Mouse (Mus musculus): ENCODE measurements around the gene Mcl1.
"Not testable (repeated sequence)": the region's sequence is repeated elsewhere in the genome, so short reads cannot be mapped to it uniquely, and the experiment has no call there.

Gene Mcl1

DNA sequence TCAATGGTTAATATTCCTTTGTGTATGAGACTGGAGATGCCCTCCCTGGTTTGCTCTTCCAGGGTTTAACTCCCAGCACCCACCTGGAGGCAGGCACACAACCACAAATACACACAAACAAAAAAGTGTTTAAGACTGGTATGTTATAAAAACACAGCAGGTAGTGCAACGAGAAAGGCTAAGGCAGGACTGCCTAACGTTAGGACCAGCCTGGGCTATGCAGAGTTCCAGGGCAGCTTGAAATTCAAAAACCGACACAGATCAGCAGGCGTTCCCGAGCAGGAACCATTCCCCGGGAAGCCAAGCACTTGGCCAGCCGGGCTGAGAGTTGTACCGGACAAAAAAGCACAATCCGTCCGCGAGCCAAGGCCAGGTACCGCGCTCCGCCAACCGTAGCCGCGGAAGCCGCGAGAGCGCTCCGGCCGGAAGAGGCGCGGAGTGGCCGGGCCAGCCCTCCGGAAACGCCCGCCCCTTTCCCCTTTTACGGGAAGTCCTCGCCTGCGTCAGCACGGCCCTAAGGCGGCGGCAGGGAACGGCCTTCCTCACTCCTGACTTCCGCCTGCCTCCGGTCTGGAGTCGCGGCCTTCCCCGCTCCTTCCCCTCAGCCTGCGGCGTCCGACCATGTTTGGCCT, at the start of gene Mcl1:
Gene Mcl1, plus strand, starts transcription at position 553 of the 632 bp plus-strand sequence.
- in situ Hi-C loops (cut with MboI, MseI) = loop anchor here in 1 of 2 experiments (10.0 to 25.0 kb wide), 2 partner anchors 576 to 904 kb away; partner anchors contain the start of genes Hist2h3c2 and Txnip

DNA sequence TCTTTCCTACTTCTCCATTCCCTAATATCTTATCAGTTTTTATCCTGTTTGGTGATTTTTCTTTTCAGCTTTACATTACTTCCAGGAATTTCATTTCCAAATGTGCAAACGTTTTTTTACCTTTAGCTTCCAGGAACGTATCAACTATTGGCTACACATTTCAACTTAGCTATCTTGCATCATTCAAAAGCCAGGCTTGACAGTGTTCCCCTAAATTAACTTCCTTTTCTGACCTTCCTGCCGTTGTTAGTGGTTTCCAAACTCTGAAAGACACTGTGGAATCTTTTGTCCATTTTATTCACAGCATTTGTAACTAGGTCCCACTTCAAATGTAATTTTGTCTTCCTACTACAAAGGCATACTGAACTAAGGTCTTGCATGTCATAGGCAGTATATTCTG, 49.4 kb upstream of the Mcl1 start:
- in situ Hi-C loops (cut with MboI, MseI) = loop anchor here in 1 of 2 experiments (5.0 kb wide), 1 partner anchor 47 kb away; no protein-coding TSS in a partner anchor

DNA sequence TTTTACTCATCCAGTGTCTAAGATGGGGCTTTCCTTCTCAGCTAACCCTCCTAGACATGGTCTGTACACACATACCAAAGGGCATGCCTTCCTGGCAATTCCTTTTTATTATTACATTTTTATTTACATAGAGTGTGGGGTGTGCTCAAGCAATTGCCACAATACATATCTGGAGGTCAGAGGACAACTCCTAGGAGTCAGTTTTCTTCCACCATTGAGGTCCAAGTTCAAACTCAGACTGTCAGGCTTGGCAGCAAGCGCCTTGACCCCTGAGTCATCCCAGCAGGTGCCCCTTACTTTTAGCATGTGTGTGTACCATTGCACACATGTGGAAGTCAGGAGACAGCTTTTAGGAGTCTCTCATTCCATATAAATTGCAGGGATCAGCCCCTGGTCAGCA, 44.6 kb upstream of the Mcl1 start:
- in situ Hi-C loops (cut with MboI, MseI) = loop anchor here in 1 of 2 experiments (10.0 kb wide), 1 partner anchor 1541 kb away; the partner anchor contains the start of gene Acp6

GRCm38 (mm10) chr3:95618511-95618910, 40.1 kb upstream of the Mcl1 start:
- in situ Hi-C loops (cut with MboI, MseI) = loop anchor here in 1 of 2 experiments (10.0 kb wide), 1 partner anchor 1536 kb away; the partner anchor contains the start of gene Acp6

GRCm38 (mm10) chr3:95621241-95621640, 37.3 kb upstream of the Mcl1 start:
- in situ Hi-C loops (cut with MboI, MseI) = no loop called here

- in situ Hi-C loops (cut with MboI, MseI) = not testable (repeated sequence)
Observed at GRCm38 (mm10) chr3:95622421-95622820, 36.2 kb upstream of the Mcl1 start.

DNA sequence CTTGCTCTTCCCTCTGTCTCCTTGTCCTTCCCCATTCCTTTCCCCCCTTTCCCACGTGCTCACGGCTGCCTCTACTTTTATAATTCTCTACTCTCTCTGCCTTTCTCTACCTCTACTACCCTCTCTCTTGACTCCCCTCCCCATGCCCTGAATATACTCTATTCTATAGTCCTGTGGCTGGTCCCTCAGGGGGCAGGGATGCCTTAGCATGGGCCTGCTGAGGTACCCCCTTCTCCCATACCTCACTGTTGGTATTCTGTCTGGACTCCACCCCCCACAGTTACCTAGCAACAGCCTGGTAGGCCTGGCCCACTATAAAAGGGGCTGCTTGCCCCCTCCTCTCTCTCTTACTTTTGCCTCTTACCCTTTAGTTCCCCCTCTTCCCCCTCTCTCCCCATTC, 35.0 kb upstream of the Mcl1 start:
- in situ Hi-C loops (cut with MboI, MseI) = no loop called here

DNA sequence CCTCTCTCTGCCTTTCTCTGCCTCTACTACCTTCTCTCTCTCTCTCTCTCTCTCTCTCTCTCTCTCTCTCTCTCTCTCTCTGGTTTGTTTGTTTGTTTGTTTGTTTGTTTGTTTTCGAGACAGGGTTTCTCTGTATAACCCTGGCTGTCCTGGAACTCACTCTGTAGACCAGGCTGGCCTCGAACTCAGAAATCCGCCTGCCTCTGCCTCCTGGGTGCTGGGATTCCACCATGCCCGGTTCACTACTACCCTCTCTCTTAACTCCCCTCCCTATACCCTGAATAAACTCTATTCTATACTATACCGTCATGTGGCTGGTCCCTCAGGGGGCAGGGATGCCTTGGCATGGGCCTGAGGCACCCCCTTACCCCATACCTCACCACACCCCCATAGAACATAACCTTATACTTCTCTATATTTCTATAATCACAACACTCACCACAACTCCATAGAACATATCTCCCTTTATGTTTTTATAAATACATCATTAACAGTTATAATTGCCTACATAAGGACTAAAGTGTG, 34.5 kb upstream of the Mcl1 start:
- in situ Hi-C loops (cut with MboI, MseI) = not testable (repeated sequence)

DNA sequence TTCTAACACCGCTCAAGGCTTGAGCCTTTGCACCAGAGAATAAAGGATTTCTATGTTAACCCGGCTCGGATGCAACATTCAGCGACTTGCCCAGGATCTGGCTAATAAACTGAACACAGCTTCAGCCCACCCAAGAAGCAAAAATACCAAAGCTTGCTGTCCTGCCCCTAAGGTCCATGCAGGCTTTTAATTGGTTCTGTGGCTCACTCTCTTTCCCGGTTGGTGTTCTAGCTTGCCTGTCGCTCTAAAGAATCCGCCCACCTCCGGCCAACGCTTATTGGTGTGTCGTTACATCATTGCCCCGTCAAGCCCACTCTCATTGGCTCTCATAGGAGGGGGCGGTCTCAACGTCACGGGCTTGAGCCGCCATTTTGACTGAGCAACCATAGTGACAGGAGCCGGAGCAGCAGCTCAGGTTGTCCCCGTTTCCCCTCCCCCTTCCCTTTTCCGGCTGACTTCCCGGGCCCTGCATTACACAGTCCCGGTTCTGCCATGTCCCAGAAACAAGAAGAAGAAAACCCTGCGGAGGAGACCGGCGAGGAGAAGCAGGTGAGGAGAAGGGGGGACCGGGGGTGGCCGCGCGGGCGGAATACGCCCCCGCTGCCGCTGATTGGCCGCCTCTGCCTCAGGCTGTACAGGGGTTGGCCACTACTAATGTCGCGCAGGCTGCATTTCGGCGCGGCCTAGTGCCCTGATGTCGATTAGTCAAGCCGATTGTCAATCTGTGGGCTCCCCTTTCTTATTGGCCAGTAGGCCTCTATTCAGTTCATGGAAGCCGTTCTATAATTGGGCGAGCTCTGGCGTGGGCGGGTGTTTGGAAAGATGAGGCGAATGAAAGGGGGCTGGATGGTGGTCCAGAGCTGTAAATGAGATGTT, 33.7 kb upstream of the Mcl1 start, which contains the start of gene Ensa:
Gene Ensa, plus strand, starts transcription at position 366 of the 876 bp plus-strand sequence.
- in situ Hi-C loops (cut with MboI, MseI) = no loop called here

DNA sequence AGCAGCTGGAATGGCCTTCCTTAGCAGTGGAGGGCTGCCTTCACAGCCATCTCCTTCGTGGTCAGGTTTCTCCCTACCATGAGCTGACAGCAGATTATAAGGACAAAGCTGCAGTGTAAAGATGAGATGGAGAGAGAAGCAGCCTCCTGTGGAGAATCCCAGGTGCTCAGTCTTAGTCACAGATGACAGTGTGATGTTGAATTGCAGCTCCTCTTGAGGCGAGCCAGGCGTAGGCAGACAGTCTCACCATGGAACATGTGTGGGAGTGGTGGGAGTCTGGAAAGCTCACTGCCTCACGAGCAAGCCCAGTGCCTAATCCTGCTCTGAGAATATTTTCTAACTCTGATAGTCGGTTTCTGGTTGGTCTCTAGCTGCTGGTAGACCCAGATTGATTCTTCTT, 30.8 kb upstream of the Mcl1 start:
- in situ Hi-C loops (cut with MboI, MseI) = no loop called here

DNA sequence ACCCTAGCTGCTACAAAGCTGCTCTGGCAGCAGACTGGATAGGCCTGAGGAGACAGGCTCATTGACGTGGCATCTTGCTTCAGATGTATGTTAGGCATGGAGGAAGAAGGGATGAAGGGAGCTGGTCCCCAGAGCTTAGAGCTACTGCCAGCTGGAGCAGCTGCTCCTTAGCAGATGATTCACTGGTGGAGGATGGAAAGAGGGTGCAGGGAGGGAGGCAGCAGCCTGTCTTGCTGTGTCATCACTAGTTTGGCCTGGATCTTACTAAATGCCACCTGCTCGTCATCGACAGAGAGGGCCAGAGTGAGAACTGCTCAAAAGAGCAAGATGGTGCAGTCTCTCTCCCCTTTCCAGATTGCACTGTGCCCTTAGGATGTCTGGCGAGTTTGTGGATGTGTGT, 28.8 kb upstream of the Mcl1 start:
- in situ Hi-C loops (cut with MboI, MseI) = no loop called here

- in situ Hi-C loops (cut with MboI, MseI) = no loop called here
Observed at GRCm38 (mm10) chr3:95630856-95631255, 27.7 kb upstream of the Mcl1 start.

GRCm38 (mm10) chr3:95631304-95631703, 27.3 kb upstream of the Mcl1 start:
- in situ Hi-C loops (cut with MboI, MseI) = no loop called here

DNA sequence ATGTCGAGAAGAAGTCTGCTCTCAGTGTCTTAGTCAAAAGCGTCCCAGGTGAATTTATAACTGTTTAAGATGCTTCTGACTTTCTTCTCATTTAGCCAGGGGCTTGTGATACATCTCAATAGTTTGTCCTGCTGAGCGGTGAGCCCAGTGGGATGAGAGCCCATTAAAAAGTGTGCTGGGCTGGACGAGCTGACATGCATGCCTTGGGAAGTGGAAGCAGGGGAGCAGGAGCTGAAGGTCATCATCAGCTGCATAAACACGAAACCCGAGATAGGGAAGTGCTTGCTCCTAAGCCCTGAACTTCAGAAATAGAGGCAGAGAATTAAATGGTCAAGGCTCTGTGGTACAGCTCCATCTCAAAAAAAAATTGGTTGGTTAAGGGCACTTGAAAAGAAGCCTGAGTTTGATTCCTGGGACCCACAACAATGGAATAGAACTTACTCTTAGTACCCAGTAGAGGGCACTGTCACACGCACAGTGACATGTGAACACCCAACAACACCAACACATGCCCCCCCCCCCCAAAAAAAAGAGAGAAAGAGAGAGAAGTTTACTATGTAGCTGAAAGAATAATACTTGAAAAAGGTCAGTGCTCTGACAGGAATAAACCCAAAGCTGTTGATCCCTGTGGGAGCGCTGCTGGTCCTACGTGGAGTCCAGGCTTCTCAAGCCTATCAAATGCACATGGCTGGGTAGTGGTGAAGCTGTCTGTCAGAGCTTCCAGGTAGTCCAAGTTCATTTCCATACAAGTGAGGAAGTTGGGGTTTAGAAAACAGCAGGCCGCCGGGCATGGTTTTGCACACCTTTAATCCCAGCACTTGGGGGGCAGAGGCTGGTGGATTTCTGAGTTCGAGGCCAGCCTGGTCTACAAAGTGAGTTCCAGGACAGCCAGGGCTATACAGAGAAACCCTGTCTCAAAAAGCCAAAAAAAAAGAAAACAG, 25.7 kb upstream of the Mcl1 start:
- in situ Hi-C loops (cut with MboI, MseI) = no loop called here

DNA sequence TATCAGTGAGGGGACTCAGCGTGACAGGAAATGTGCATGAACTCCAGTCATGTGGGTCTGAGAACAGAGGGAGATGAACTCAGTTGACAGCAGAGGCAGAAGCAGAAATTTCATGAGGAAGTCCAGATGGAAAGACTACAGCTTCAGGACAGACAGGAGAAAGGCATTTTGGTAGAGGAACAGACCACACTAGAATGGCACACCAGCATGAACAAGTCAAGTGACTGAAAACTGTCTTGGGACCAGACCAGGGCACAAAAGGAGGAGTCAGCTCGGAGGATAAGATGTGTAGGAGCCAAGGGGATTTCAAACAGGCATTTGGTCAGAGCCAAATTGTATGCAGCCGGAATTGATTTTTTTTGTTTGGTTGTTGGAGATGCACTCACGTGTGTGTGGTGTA, 23.0 kb upstream of the Mcl1 start:
- in situ Hi-C loops (cut with MboI, MseI) = loop anchor here in 1 of 2 experiments (5.0 kb wide), 1 partner anchor 42 kb away; no protein-coding TSS in a partner anchor

DNA sequence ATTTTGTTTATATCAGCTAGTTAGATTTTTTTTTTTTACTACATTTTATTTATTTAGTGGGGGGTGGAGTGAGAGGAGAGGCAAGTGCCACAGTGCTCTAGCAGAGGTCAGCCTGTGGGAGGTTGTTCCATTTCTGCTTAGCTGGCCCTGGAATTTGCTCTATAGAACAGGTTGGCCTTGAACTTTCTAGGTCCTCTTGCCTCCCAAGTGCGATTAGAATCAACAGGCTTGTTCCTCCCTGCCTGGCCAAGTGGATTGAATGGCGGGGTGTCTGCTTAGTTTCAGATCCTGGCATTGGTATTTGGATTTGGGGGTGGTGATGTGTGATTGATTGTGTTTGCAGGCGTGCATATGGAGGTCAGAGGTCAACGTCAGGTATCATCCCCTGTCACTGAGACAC, 22.5 kb upstream of the Mcl1 start:
- in situ Hi-C loops (cut with MboI, MseI) = loop anchor here in 1 of 2 experiments (5.0 kb wide), 1 partner anchor 41 kb away; no protein-coding TSS in a partner anchor

DNA sequence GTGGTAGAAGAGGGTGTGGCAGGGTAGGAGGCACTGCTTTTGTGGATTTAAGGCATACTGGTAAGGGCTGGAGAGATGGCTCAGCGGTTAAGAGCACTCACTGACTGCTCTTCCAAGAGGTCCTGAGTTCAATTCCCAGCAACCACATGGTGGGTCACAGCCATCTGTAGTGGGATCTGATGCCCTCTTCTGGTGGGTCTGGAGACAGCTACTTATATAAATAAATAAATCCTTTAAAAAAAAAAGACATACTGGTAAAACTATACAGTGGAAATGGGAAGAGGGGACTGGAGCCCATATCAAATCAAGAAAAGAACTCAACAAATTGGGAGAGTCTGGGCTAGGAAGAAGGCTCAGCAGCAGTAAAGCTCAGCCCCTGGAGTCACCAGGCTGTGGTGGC, 18.9 kb upstream of the Mcl1 start:
- in situ Hi-C loops (cut with MboI, MseI) = loop anchor here in 1 of 2 experiments (5.0 kb wide), 1 partner anchor 38 kb away; no protein-coding TSS in a partner anchor

DNA sequence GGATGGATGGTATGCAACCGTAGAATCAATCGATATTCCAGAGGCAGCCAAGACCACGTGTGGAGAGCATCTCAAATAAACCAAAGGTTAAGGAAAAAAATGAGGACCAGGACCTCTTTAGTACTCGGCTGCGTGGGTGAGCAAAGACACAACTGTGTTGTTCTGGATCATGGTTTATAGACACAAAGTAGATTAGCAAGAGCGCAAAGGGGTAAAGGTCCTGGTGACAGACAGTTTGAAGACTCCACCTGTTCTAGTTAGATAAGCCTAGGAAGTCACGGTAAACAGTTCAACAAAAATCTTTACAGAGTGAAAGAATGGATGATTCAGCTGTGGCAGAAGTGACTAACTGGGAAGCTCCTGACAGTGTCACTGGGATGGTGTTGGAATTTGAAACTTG, 15.5 kb upstream of the Mcl1 start:
- in situ Hi-C loops (cut with MboI, MseI) = no loop called here

GRCm38 (mm10) chr3:95645313-95646235, 13.0 kb upstream of the Mcl1 start:
- in situ Hi-C loops (cut with MboI, MseI) = no loop called here

DNA sequence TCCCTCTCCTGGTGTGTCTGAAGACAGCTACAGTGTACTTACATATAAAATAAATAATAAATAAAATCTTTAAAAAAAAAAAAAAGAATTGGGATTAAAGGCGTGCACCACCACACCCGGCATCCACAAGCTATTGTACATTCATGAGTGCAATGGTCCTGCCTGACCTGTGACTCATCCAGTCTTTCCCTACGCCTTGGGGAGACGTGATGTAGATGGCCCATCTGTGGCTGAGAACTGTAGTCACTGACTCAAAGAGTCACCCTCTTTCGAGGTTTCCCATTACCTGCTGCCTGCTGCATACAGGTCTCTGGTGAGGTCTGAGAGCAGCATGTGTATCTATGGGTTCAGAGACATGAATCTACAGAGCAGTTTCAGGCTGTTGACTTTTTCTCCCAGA, 10.6 kb upstream of the Mcl1 start:
- in situ Hi-C loops (cut with MboI, MseI) = no loop called here

All from T-helper 17 cell (primary cell).